Mouse (Mus musculus) CD8-positive naive resting alpha-beta T cell, adult 2 months (primary cell): ENCODE data around the gene Tox2.

ENCODE experiments used
- DNase-seq, 2 experiments: peaks; one replicate each; pipeline ENCODE4 v3.0.0; 2022; ENCODE audit warnings: low read depth in 2 of 2, low spot score in 2 of 2

The Tox2 gene

GRCm38 (mm10) chr2:163253248-163254099 is 50.5 kb downstream of the Tox2 start:
- peak; percentile 26 to 41 for DNase-seq

GRCm38 (mm10) chr2:163254228-163254627 is 51.3 kb downstream of the Tox2 start:
- DNase-seq, result no peak

DNA sequence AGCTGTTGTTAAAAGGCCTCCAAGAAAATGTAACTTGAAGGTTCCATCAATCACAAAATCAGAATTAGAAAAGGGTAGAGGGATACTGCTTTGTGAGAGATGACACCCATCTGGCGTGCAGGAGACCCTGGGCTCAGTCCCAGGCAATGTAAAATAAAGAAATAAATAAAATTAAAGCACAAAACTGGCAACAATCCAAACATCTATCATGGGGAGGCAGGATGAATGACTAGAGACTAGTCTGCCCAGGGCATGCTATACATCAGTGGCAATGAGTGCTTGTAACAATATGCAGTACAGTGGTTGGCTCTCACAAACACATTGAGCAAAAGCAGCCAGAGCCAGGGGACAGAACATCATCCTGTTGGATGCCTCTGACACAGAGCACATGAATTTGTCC is 53.8 kb downstream of the Tox2 start:
- no peak for DNase-seq

- no peak for DNase-seq
Measured at GRCm38 (mm10) chr2:163261362-163262054, 58.6 kb downstream of the Tox2 start.

DNA sequence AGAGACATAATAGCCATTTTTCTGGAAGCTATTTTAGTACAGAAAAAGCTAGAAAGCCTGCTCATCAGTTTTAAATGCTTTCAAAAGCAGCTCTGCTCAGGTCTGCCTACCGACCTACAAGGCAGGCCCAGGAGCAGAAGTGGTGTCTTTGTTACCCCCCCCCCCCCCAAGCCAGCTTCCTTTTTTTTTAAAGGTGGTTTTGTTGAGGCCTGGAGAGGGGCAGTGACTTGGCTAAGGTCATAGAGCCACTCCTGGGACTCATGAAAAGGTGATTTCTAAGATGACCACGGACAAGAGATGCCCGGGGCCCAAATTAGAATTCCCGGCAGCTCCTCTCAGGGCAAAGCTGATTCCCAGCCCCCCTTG is 59.1 kb downstream of the Tox2 start:
- DNase-seq, result no peak

DNA sequence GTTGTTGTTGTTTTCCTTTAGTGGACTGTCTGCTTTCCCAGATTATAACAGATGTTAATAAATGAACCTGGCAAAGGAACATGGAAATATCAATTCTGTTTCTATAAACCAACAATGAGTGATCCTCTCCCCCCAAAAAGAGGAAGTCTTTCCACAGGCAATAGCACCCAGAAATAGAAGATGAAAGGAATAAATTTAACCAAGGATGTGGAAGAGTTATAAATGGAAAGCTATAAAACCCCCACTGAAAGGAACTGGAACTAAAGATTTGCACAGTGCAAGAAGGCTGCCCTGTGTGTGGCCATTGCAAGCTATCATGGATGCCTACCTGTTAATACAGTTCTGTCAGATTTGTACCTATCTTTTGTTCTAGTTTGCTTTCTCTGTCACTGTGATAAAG is 64.2 kb downstream of the Tox2 start:
- DNase-seq, result no peak

GRCm38 (mm10) chr2:163271581-163272492 is 68.9 kb downstream of the Tox2 start:
- DNase-seq, result no peak

GRCm38 (mm10) chr2:163273815-163274214 is 70.9 kb downstream of the Tox2 start:
- DNase-seq, result no peak

DNA sequence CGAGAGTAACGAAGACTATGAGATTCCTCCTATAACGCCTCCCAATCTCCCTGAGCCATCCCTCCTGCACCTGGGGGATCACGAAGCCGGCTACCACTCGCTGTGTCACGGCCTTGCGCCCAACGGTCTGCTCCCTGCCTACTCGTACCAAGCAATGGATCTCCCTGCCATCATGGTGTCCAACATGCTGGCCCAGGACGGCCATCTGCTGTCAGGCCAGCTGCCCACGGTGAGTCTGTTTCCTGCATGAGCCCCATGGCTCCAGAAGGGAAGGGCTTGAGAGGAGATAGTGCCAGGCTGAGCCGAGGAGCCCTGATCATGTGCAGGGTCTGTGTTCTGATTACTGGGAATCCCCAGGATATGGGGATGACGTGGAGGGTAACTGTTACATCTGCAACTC is 73.1 kb downstream of the Tox2 start:
- no peak for DNase-seq

DNA sequence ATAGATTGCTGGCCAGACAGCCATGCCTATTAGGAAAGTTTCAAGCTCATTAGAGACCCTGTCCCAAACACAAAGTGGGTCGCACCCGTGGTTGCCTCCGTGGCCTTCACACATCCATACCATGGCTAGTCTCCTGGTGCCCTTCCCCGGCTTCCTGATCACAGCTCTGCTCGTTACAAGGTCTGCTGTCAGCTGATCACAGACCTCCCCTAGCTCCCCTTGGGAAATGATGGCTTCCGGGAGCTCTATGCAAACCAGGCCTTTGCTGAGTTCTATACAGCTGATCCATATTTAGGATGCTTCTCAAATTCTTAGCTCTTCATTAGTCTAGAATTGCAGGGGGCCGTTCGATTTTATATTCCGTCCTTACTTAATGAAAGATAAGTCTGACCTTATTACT is 75.1 kb downstream of the Tox2 start:
- DNase-seq, result no peak

GRCm38 (mm10) chr2:163280636-163281322 is 77.9 kb downstream of the Tox2 start:
- DNase-seq, result no peak

DNA sequence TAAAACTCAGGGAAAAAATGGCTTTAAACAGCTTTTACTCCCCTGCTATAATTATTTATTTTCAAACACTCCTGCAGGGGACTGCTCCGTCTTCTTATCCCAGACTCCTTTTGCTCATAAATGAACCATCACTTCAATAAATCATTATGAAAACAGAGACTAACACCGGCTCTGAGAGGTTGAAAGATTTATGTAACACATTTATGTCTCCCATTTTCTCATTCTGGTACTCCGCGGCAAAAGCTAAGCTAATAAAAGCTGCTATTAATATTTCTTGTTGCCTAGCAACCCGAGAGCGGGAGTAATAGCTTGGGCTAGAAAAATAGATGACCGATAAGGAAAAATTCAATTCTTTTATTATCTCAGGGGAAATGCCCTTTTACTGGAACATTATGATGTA is 81.9 kb downstream of the Tox2 start:
- DNase-seq, result no peak

DNA sequence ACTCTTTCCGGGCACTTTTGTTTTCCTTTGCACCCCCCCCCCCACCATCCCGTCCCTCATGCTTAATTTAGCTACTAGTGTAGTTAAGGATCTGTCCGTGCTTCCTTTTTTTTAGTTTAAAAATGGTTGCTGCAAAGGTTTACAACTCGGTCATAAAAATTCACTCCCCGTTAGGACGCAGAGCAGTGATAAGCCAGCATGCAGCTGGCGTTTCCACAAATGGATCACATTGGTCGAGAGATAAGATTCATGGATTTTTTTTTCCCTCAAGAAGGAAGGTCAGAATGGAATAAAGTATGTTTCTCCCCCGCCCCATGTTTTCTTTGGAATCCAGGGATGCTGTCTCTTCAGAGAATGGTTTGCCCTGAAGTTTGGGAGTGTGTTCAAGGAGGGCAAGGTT is 82.4 kb downstream of the Tox2 start:
- no peak for DNase-seq

- no peak for DNase-seq
Measured at GRCm38 (mm10) chr2:163285762-163286161, 82.8 kb downstream of the Tox2 start.

GRCm38 (mm10) chr2:163288881-163289379 is 86.0 kb downstream of the Tox2 start:
- DNase-seq, result no peak

GRCm38 (mm10) chr2:163296999-163297630 is 94.2 kb downstream of the Tox2 start:
- no peak for DNase-seq

GRCm38 (mm10) chr2:163300069-163301060 is 97.4 kb downstream of the Tox2 start:
- no peak for DNase-seq

DNA sequence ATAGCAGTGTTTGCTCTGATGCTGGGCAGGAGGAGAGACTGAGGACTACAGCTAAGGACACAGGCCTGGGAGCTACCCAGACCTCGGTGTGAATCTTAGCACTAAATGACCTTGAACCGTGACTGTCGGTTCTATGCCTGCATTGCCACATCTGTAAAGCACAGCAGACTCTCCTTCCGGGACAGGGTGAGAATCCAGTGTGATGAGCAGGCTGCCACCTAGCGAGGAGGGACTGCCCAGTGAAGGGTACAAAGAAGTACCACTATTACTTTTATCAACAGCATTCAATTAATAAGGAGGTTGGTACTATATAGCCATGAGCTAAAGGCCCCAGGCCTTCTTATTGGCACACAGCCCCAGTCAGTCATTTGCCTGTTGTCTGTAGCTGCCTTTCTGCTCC is 98.7 kb downstream of the Tox2 start:
- DNase-seq, result no peak

DNA sequence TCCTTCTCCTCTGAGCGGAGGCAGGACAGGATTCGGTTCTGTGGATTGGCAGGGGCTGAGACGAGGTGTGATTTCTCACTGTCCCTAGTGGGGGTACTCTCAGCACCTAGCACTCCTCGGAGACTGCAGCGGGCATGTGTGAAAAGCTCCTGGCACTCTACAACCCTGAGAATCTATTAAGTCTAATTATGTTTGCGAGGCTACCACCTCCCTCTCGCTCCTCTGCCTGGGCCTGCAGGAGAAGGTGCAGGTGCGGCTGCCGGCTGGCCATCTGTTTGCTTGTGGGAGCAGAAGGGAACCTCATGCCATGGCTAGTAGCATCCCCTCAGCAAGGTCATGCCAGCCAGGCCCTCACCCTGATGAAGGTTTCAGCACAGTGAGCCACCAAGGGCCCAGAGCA is 100.1 kb downstream of the Tox2 start:
- no peak for DNase-seq
